Mouse (Mus musculus) limb, embryonic 12.5 days (tissue): Measurements from ENCODE around the gene Prkce. TPM values are rescaled to one million over a fixed set of nuclear protein-coding genes. Genes with fewer than 3 reads are reported as not detected.

Experiments
- ATAC-seq: fragments of 200-750 bp; cut with Nextera tagmentation; 2 replicates; pipeline ENCODE4 v1.8.0; 2017; ENCODE audit warnings: low read depth, moderate TSS enrichment; ENCODE audit not compliant: insufficient number of reproducible peaks, insufficient read depth, low FRiP score, low TSS enrichment
- H3K27ac ChIP-seq: fragments of 300-500 bp; sonication (generic); 2 replicates; pipeline ENCODE4 v1.5.1; 2016; ENCODE audit warnings: mild to moderate bottlenecking, moderate library complexity
- H3K27me3 ChIP-seq: fragments of 300-500 bp; sonication (generic); 2 replicates; pipeline ENCODE4 v1.6.1; 2016; ENCODE audit warnings: mild to moderate bottlenecking, moderate library complexity
- H3K36me3 ChIP-seq: fragments of 300-500 bp; sonication (generic); 2 replicates; pipeline ENCODE4 v1.6.1; 2016; ENCODE audit warnings: mild to moderate bottlenecking, moderate library complexity
- H3K4me1 ChIP-seq: fragments of 300-500 bp; sonication (generic); replicated peaks from 2 replicates; pipeline ENCODE4 v1.6.1; 2016
- H3K4me2 ChIP-seq: fragments of 300-500 bp; sonication (generic); 2 replicates; pipeline ENCODE4 v1.6.1; 2016; ENCODE audit warnings: mild to moderate bottlenecking, moderate library complexity
- H3K4me3 ChIP-seq: fragments of 300-500 bp; sonication (generic); replicated peaks from 2 replicates; pipeline ENCODE4 v1.5.1; 2016; ENCODE audit warnings: mild to moderate bottlenecking
- H3K9ac ChIP-seq: fragments of 300-500 bp; sonication (generic); replicated peaks from 2 replicates; pipeline ENCODE4 v1.6.1; 2016; ENCODE audit warnings: mild to moderate bottlenecking, moderate library complexity
- H3K9me3 ChIP-seq: fragments of 300-500 bp; sonication (generic); 2 replicates; pipeline ENCODE4 v1.6.1; 2016; ENCODE audit warnings: mild to moderate bottlenecking, moderate library complexity
- whole genome bisulfite sequencing: fragments of 180-500 bp; shearing (Covaris S2); methylation state at CpG from one replicate; pipeline ENCODE4 v1.1.7; 2016; 5-methylcytosine and 5-hydroxymethylcytosine counted together
- polyA plus RNA-seq: library from polyadenylated mRNA; unstranded; fragments of >200 nt; fragmentation: Nextera tagmentation; extraction: Ambion mirVana; gene quantifications from 2 replicates; pipeline ENCODE4 v1.2.1, GENCODE M21; 2016

Prkce gene
- polyA plus RNA-seq, 1 experiment from 2014 or later, result 7.7 TPM

- Histone ChIP-seq H3K9ac (no peak overlapping the region), H3K27me3 (no peaks in the 10 kb centered on the region), H3K27ac (no peak overlapping the region), H3K4me2 (no peak overlapping the region), H3K9me3 (no peaks in the 10 kb centered on the region), H3K4me3 (no peak overlapping the region), H3K36me3 (no peaks in the 10 kb centered on the region), H3K4me1 (peaks cover 10% of the 10 kb centered on the region)
- ATAC-seq, result no peak
- 88% methylated on average over 11 of the region's 11 CpGs for WGBS
These were observed 134.7 kb downstream of the Prkce start for GRCm38 (mm10) chr17:86302266-86302665.

GRCm38 (mm10) chr17:86302861-86303331 is 135.3 kb downstream of the Prkce start:
- WGBS, result 92% methylated on average over 14 of the region's 14 CpGs
- Histone ChIP-seq H3K27me3 (no peaks in the 10 kb centered on the region), H3K4me2 (no peak overlapping the region), H3K9ac (no peak overlapping the region), H3K27ac (no peak overlapping the region), H3K4me3 (no peak overlapping the region), H3K4me1 (peaks cover 10% of the 10 kb centered on the region), H3K9me3 (no peaks in the 10 kb centered on the region), H3K36me3 (no peaks in the 10 kb centered on the region)
- ATAC-seq, result no peak

GRCm38 (mm10) chr17:86303401-86304243 is 136.0 kb downstream of the Prkce start:
- WGBS, result 54% methylated on average over 19 of the region's 19 CpGs
- Histone ChIP-seq H3K9me3 (no peaks in the 10 kb centered on the region), H3K4me3 (no peak overlapping the region), H3K4me2 (no peak overlapping the region), H3K36me3 (no peaks in the 10 kb centered on the region), H3K9ac (no peak overlapping the region), H3K4me1 (peaks cover 10% of the 10 kb centered on the region), H3K27ac (no peak overlapping the region), H3K27me3 (no peaks in the 10 kb centered on the region)
- ATAC-seq, result no peak

GRCm38 (mm10) chr17:86304923-86305630 is 137.5 kb downstream of the Prkce start:
- H3K36me3 ChIP-seq, result no peaks in the 10 kb centered on the region
- H3K9me3 ChIP-seq, result no peaks in the 10 kb centered on the region
- no peak overlapping the region for H3K9ac ChIP-seq
- H3K4me2 ChIP-seq, result no peak overlapping the region
- H3K27me3 ChIP-seq, result no peaks in the 10 kb centered on the region
- WGBS, result 65% methylated on average over 17 of the region's 17 CpGs
- no peak for ATAC-seq
- peaks cover 10% of the 10 kb centered on the region for H3K4me1 ChIP-seq
- H3K4me3 ChIP-seq, result no peak overlapping the region
- no peak overlapping the region for H3K27ac ChIP-seq

- Histone ChIP-seq H3K36me3 (no peaks in the 10 kb centered on the region), H3K4me3 (no peak overlapping the region), H3K4me2 (no peak overlapping the region), H3K27ac (no peak overlapping the region), H3K27me3 (no peaks in the 10 kb centered on the region), H3K4me1 (peaks cover 7% of the 10 kb centered on the region; the same call in 1 of the 2 replicates), H3K9me3 (no peaks in the 10 kb centered on the region), H3K9ac (no peak overlapping the region)
- no peak for ATAC-seq
- WGBS, result 93% methylated on average over 7 of the region's 7 CpGs
These were observed 138.6 kb downstream of the Prkce start for GRCm38 (mm10) chr17:86306161-86306560.

- no peak for ATAC-seq
- Histone ChIP-seq H3K4me2 (no peak overlapping the region), H3K27ac (no peak overlapping the region), H3K36me3 (no peaks in the 10 kb centered on the region), H3K9me3 (no peaks in the 10 kb centered on the region), H3K9ac (no peak overlapping the region), H3K27me3 (no peaks in the 10 kb centered on the region), H3K4me3 (no peak overlapping the region), H3K4me1 (peaks cover 4% of the 10 kb centered on the region; the same call in 1 of the 2 replicates)
- 74% methylated on average over 8 of the region's 8 CpGs for WGBS
These were observed 146.0 kb downstream of the Prkce start for GRCm38 (mm10) chr17:86313413-86314139.

- Histone ChIP-seq H3K36me3 (no peaks in the 10 kb centered on the region), H3K27ac (no peak overlapping the region), H3K4me2 (no peak overlapping the region), H3K27me3 (no peaks in the 10 kb centered on the region), H3K9me3 (no peaks in the 10 kb centered on the region), H3K4me3 (no peak overlapping the region), H3K4me1 (peaks cover 3% of the 10 kb centered on the region; the same call in 1 of the 2 replicates), H3K9ac (no peak overlapping the region)
- 92% methylated on average over 4 of the region's 4 CpGs for WGBS
- ATAC-seq, result no peak
These were observed 148.3 kb downstream of the Prkce start for GRCm38 (mm10) chr17:86315874-86316273.

- Histone ChIP-seq H3K4me2 (no peak overlapping the region), H3K27ac (no peak overlapping the region), H3K4me1 (no peaks in the 10 kb centered on the region; the same call in 1 of the 2 replicates), H3K9me3 (no peaks in the 10 kb centered on the region), H3K4me3 (no peak overlapping the region), H3K27me3 (no peaks in the 10 kb centered on the region), H3K9ac (no peak overlapping the region), H3K36me3 (no peaks in the 10 kb centered on the region)
- 86% methylated on average over 5 of the region's 5 CpGs for WGBS
- no peak for ATAC-seq
These were observed 149.2 kb downstream of the Prkce start for GRCm38 (mm10) chr17:86316771-86317170.

- WGBS, result 38% methylated on average over 4 of the region's 4 CpGs
- H3K9me3 ChIP-seq, result no peaks in the 10 kb centered on the region
- H3K4me3 ChIP-seq, result no peak overlapping the region
- H3K27ac ChIP-seq, result no peak overlapping the region
- no peaks in the 10 kb centered on the region; the same call in 1 of the 2 replicates for H3K4me1 ChIP-seq
- no peaks in the 10 kb centered on the region for H3K27me3 ChIP-seq
- no peak overlapping the region for H3K4me2 ChIP-seq
- ATAC-seq, result no peak
- H3K9ac ChIP-seq, result no peak overlapping the region
- no peaks in the 10 kb centered on the region for H3K36me3 ChIP-seq
These were observed 149.6 kb downstream of the Prkce start for GRCm38 (mm10) chr17:86317197-86317596.

- WGBS, result 96% methylated on average over 13 of the region's 13 CpGs
- ATAC-seq, result no peak
- H3K9me3 ChIP-seq, result no peaks in the 10 kb centered on the region
- no peak overlapping the region for H3K4me2 ChIP-seq
- H3K36me3 ChIP-seq, result no peaks in the 10 kb centered on the region
- no peak overlapping the region for H3K9ac ChIP-seq
- no peak overlapping the region for H3K4me3 ChIP-seq
- no peak overlapping the region for H3K27ac ChIP-seq
- H3K4me1 ChIP-seq, result peaks cover 14% of the 10 kb centered on the region
- no peaks in the 10 kb centered on the region for H3K27me3 ChIP-seq
These were observed 152.5 kb downstream of the Prkce start for GRCm38 (mm10) chr17:86319967-86320602.
